Mouse (Mus musculus) adrenal gland, adult 8-10 months (tissue): Measurements from ENCODE around the gene Lrrc34. TPM values are rescaled to one million over a fixed set of nuclear protein-coding genes. Genes with fewer than 3 reads are reported as not detected.

ENCODE experiments used
- DNase-seq: peaks from one replicate; pipeline ENCODE4 v3.0.0; 2022
- total RNA-seq, 4 experiments: library from RNA; stranded (reverse); gene quantifications; 2 replicates each; pipeline ENCODE4 v1.2.4; 2022

The Lrrc34 gene
- not detected for total RNA-seq

- no peak for DNase-seq
These were observed at the start of gene Lrrc34 for GRCm38 (mm10) chr3:30647440-30648090. TSS of gene Lrrc34 (minus strand) at chr3:30647869.

GRCm38 (mm10) chr3:30696346-30696745, 48.7 kb upstream of the Lrrc34 start:
- DNase-seq = peak; percentile 7

- DNase-seq = no peak
These were observed 48.0 kb upstream of the Lrrc34 start for GRCm38 (mm10) chr3:30695661-30696060.

- DNase-seq = no peak
These were observed 43.3 kb upstream of the Lrrc34 start for GRCm38 (mm10) chr3:30690976-30691375.

- no peak for DNase-seq
These were observed 39.5 kb upstream of the Lrrc34 start for GRCm38 (mm10) chr3:30687216-30687615.

GRCm38 (mm10) chr3:30683190-30683589, 35.5 kb upstream of the Lrrc34 start:
- DNase-seq = no peak

- no peak for DNase-seq
These were observed 10.8 kb upstream of the Lrrc34 start for GRCm38 (mm10) chr3:30658486-30658885.

- DNase-seq = no peak
These were observed 8.3 kb upstream of the Lrrc34 start for GRCm38 (mm10) chr3:30655937-30656336.

- no peak for DNase-seq
These were observed 2.6 kb upstream of the Lrrc34 start for GRCm38 (mm10) chr3:30650062-30650841.

- no peak for DNase-seq
These were observed 797 bp upstream of the Lrrc34 start for GRCm38 (mm10) chr3:30648466-30648865.

GRCm38 (mm10) chr3:30646761-30647160, 908 bp downstream of the Lrrc34 start:
- no peak for DNase-seq

GRCm38 (mm10) chr3:30644207-30644606, 3.5 kb downstream of the Lrrc34 start, which contains the start of gene Lrriq4:
TSS of gene Lrriq4 (plus strand) at chr3:30644507.
- DNase-seq = no peak

GRCm38 (mm10) chr3:30635629-30636028, 12.0 kb downstream of the Lrrc34 start:
- DNase-seq = no peak

- no peak for DNase-seq
These were observed 14.0 kb downstream of the Lrrc34 start for GRCm38 (mm10) chr3:30633681-30634080.

GRCm38 (mm10) chr3:30620132-30620531, 27.5 kb downstream of the Lrrc34 start:
- DNase-seq = no peak

GRCm38 (mm10) chr3:30610930-30611329, 36.7 kb downstream of the Lrrc34 start:
- DNase-seq = no peak

GRCm38 (mm10) chr3:30608999-30609398, 38.7 kb downstream of the Lrrc34 start:
- no peak for DNase-seq

- no peak for DNase-seq
These were observed 44.4 kb downstream of the Lrrc34 start for GRCm38 (mm10) chr3:30603256-30603655.

GRCm38 (mm10) chr3:30602740-30603098, 45.0 kb downstream of the Lrrc34 start:
- no peak for DNase-seq

GRCm38 (mm10) chr3:30602065-30602739, 45.5 kb downstream of the Lrrc34 start, which contains the start of gene Mynn:
TSS of gene Mynn (plus strand) at chr3:30602065.
- DNase-seq = peak; percentile 95

GRCm38 (mm10) chr3:30601610-30602064, 46.0 kb downstream of the Lrrc34 start:
- DNase-seq = no peak

- DNase-seq = peak; percentile 77
These were observed 46.5 kb downstream of the Lrrc34 start for GRCm38 (mm10) chr3:30601175-30601574.

- DNase-seq = peak; percentile 31
These were observed 47.0 kb downstream of the Lrrc34 start for GRCm38 (mm10) chr3:30600717-30601116.
